Mouse (Mus musculus) telencephalon, adult 2 months (tissue): ENCODE measurements around the gene Umps.

Source experiments
- DNase-seq: peaks from one replicate; pipeline ENCODE4 v3.0.0-alpha.2; 2011; ENCODE audit warnings: low read depth, low spot score

The Umps gene

DNA sequence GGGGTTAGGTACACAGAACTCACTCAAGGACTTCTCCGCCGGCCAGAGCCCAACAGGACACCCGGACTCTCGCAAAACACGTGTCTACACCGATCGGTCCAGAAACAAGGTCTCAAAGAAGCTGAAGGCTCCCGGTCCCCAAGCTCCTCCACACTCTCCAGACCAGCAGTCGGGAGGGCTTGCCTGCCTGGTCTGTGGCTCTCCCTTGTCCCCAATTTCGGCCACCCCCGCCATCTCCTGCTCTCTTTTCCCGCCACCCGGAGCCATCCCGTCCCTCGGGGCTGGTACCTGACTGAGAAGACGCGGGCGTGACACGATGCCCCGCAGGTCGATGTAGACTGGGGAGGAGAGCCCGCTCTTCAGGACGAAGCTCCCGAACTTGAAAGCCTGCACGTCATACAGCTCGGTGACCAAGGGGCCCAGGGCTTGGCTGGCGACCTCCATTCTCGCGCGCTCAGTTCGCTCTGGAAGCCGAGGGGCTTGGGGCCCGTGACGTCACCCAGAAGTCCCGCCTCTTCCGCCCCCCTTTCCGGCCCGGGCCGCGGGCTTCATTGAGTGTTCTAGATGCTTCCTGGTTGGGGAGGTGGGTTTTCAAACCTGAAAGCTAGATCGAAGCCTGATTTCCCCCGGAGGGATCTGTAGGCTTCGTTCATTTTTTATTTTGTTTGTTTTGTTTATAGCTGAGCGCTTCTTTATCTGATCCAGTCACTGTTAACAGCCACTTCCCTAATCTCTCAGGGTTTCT is at the start of gene Umps:
TSS of gene Umps (minus strand) at position 501 of the 745 bp plus-strand sequence.
- DNase-seq, result peak; percentile 38

DNA sequence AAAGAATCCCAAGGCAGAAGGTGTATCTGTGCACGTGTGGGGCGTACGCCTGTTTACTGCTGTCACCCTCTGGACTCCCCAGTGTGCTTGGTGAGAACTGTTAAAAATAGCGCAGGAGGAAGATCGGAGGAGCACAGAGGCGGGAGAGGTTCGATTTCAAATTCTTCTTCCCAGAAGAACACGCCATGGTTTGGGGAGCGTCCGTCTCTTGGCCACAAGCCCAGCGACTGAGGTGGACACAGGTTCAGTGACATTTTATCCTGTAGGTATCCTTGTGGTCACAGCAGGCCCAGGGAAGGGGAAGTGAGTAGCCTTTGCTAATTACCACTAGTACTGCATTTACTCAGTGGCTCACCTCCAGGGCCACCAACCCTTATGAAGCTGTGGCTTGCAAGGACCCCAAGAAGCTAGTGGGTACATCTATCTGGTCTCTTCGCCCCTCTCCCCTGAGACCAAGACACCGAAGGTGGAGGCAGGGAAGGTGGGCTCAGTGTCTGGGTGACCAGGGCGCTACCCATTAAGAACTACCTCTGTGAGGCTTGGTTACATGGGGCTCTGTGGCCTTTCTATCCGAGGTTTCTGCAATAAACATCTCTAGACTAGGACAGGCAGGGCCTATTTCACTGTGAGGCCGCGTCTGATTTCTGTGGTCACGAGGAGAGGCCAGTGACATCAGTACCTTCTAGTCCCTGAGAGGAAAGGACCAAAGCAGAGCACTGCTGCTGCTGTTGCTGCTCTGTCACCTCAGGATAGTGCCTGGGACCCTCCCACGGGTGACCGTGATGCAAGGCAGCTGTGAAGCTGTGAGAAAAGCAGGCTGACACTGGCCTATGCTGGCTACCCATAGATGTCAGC is 45.4 kb upstream of the Umps start:
- no peak for DNase-seq

DNA sequence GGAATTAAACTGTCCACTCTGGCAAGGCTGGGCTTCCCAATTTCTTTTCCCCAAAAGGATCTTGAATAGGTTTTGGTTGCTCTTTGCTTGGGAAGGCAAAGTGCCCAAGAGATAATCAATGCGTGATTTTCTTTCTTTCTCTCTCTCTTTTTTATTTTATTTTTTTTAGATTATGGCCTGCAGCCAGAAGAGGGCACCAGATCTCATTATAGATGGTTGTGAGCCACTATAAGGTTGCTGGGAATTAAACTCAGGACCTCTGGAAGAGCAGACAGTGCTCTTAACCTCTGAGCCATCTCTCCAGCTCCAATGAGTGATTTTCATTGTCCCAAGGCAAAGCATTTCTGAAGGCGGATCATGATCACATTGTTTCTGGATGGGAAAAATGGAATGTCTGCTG is 42.7 kb upstream of the Umps start:
- DNase-seq, result no peak

DNA sequence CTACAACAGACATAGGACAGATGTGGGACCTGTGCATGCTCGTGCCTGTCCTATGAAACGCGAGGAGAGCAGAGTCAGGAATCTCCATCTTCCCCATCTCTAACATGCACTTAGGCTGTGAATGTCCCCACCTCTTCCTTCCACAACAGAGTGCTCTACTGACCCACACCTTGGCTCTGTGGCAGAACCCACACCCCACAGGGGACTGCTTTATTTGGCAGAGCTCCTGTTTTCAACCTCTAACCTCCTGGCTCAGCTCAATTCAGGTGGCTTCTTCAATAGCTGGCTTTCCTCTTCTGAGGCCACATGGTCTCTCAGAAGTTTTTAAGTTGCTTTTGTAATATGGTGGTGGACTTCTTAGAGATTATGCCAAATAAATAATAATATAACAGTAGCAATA is 39.1 kb upstream of the Umps start:
- no peak for DNase-seq

DNA sequence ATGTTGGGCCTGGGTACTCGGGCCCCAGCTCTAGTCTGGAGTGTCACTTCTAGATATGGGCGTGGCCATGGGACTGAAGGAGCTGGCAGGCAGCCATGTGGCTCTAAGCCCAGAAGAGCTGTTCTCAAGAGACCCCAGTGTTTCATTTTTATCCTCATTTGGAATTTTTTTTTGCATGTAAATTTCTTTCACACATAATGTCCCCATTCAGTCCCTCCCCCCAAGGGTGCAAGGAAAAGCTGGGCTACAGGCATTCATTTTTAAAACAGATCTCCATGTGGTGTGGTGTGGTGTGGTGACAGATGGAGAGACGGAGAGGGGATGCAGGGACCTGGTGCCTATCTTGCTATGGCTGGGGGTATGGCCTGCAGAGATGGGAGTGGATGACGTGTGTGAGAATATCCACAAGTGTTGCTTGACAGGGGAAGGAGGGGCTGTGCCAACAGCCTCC is 37.3 kb upstream of the Umps start:
- DNase-seq, result peak; percentile 22

DNA sequence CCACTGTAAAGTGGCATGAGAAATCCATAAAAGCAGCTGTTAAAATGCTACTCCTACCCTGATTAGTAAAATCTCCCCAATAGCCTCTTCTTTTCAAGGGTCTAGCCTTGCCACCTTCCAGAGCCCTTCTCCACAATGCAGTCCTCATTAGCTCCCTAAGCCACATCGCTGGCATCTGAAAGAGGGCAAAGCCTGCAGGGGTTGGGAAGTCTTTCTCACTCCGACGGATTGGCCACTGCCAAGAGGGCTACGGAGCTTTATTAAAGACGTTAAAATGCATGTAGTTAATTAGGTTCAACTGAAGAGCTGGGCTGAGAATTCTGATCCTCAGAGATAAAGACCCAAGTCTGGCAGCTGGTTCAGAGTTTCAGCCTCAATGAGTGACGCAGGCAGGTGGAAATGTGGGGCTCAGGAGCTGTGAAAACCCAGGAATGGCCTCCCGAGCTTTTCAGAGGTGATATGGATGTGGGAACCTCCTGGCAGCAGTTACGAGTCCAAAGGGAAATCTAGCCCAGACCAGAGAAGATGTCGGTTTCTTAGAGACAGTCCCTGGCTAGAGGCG is 36.8 kb upstream of the Umps start:
- DNase-seq, result no peak

DNA sequence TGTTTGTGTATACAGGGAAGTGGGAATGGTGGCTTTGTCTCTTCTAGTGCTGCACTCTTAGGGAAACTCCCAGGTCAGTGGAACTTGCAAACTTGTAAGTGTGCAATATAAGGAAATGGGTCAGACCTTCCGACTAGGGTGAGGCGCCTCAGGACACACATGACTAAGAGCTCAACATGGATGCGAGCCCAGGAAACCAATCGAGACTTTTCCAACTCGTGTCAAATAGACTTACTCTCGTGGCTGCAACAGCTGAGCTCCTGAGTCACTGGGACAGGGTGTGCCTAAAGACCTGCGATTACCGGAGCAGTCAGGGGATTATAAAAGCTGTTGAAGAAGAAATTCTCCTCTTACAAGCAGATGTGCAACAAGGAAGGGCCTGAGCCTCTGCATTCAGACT is 33.9 kb upstream of the Umps start:
- DNase-seq, result no peak

DNA sequence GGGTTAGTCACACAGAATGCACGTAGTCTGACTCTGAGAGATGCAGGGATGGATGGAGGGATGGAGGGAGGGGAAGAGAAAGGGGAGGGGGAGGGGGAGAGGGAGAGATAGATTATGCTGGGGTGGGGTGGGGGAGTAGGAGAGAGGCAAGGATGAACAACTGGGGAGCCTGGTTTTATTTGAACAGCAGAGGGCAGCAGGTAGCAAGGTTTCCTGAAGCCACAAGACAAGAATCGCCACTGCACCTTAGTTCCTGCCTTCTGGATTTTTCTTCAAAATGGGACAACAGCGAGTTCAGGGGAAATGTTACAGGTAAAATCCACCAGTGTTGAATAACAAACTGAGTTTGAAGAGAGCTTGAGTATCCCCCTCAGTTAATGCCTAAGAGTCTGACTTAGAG is 32.5 kb upstream of the Umps start:
- no peak for DNase-seq

DNA sequence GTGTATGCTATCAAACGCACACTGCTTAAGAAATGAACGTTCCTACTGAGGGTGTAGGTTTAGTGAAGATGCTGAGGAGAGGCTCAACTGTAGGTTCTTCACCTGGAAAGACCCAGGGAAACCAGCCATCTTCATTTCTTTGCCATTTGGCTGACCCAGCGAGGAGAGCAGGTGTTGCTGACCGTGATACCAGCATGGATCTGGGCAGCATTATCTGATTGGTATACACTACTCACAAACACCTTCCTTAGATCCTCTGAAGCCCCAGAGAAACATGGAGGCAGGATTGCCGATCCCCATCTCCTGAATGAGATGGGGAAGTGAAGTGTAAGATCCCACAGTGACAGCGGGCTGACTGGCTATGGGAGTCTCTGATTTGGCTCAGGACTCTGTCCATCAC is 31.2 kb upstream of the Umps start:
- DNase-seq, result no peak

DNA sequence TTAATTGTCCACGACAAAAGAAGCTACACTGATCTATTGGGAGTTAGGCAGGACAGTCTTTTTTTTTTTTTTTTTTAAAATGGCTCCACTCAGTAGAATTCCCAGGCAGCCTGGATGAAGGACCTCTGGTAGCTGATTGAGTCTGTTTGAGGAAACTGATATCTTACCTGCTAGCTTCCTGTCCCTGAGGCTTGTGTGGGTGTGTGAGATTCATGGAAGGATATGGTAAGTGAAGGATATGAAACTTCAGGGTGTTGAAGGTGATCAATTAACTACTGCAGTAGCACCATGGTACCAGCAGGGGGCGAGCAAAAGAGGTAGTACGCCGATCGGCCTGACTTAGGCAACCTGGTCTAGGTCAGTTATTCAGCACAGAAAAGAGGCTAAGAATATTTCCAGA is 29.2 kb upstream of the Umps start:
- no peak for DNase-seq

DNA sequence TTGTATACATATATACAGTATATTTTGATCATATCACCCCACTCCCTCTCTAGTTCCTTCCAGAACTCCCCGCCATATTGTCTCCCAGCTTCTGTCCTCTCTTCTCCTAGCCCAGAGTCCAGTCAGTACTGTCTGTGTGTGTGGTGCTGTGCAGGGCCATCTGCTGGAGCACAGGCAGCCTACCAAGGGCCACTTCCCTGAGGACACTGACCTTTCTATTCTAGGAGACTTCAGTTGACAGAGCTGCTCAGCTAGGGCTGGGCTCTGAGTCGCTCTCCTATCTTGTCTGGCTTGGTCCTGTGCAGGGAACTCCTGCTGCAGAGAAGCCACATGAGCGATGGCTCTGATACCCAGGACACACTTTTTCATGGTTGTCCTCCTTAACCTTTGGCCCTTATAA is 28.7 kb upstream of the Umps start:
- no peak for DNase-seq

DNA sequence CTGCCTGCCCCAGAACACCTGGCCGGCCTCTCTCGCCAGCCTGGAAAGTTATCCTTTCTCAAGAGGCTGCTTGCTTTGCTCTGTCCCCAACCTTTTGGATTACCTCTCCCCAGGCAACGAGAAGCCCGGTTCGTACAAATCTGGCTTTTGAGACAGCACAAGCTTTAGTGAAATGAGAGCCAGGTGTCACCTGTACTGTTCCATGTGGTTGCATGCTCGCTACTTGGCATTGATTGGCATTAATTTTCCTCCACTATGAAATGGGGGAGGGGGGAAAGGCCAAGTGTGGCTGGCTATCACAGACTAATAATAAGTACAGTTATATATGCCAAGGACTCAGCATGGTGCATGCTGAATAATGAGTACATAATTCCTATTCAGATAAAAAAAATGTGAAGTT is 27.5 kb upstream of the Umps start:
- DNase-seq, result no peak

DNA sequence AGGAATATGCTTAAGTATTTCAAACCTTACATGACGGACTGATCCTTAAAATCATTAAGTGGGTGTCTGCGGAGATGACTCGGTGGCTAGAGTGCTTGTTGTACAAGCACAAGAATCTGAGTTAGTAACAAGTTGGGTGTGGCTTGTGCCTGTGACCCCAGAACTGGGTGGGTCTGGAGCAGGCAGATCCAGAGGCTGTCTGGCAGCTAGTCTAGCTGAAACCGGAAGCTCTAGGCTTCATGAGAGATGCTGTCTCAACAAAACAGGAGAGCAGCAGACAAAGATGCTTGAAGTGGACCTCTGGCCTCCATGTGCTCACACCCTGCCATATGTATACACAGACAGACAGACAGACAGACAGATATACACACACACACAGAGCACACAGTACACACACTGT is 23.9 kb upstream of the Umps start:
- DNase-seq, result no peak

DNA sequence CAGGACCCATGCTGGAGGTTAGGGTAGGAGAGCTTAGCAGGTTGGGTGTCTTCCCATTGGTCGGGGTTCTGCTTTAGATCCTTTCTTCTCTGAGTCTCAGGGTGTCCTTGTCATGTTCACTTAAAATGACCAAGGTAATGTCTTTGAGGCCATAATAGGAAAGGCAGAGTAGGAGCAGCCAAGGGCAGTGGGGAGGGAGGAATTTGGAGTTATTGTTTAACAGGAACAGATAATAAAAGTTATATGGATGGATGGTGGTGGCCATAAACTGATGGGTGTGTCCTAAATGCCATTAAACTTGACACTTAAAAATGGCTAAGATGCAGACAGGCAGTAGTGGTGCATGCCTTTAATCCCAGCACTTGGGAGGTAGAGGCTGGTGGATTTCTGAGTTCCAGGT is 22.3 kb upstream of the Umps start:
- no peak for DNase-seq

DNA sequence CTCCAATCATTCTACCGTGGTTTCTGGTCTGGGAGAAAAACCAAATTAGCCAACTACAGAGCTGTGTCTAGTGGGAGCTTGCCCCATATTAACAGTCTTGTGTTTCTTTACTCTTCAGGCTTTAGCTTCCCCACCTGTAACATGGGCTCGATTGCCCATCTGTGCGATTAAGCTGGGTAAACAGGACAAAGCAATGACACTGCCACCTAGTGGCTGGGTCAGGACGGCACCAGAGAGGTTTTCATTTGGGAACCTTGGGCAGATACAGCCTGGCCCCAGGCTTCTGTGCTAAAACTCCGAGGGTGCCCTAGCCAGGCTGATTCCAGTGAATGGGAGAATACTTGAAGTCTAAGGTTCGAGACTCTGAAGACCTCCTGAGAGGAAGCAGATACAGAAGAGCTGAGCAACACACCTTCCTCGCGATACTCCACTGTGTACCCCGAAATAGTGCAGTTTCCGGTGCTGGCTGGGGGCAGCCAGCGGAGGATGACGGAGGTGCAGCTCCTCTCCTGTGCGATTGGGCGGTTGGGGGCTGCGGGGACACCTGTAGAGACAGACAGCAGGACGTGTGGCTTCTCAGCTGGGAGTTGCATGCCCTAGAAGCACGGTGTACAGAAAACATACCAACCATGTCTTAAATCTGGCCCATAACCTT is 21.6 kb upstream of the Umps start:
- no peak for DNase-seq

DNA sequence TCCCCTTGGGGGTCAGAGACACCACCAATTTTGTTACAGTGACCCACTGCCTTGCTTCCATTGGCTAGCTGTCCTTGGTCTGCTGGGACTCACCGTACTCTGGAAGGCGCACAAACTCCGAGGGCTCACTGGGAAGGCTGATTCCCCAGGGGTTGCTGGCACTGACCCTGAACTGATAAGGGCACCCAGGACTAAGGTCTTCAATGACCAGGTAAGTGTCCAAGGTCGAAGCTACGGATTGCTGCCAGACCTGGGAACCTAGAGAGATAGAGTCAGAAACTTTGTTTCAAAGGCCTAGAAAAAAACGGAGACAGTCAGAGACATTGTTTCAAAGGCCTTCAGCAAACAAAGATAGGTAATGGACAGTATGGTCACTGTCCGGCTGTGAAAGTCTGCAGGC is 20.2 kb upstream of the Umps start:
- no peak for DNase-seq

DNA sequence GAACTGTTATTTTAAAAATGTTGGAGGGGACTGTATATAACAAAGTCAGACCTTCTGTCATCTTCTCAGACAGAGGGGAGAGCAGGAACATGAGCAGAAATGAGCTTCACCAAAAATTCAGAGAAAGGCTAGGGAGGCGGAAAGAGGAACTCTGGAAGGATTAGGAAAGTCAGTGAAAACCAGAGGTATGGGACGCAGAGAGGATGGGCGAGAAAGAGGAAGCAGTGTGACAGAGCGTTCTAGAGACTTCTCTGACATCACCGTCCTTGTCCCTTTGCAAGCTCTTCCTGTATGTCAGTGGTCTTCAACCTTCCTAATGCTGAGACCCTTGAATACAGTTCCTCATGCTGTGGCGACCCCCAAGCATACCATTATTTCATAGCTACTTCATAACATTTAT is 18.5 kb upstream of the Umps start:
- DNase-seq, result no peak

DNA sequence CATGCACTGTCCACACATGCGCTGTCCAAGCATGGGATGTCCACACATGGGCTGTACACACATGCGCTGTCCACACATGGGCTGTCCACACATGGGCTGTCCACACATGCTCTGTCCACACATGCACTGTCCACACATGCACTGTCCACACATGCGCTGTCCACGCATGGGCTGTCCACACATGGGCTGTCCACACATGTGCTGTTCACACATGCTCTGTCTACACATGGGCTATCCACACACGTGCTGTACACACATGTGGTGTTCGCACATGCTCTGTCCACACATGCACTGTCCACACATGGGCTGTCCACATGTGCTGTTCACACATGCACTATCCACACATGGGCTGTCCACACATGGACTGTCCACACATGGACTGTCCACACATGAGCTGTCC is 16.9 kb upstream of the Umps start:
- no peak for DNase-seq

DNA sequence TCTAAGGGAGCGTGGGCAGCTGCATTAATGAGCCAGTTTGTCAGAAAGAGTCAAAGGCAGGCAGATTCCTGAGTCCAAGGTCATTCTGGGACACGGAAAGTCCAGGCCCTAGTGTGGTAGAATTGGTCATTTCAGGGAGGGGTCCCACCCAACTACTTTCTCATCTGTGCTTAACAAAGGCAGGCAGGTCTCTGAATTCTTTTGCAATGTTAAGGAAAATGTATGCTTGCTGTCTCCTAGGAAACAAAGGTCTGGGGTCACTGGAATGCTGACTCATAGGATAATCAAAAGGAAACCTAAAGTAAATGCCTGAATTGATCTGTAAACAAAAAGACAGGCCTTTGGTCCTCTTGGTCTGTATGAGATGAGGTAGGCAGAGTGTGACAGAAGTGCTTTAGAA is 13.0 kb upstream of the Umps start:
- DNase-seq, result no peak

DNA sequence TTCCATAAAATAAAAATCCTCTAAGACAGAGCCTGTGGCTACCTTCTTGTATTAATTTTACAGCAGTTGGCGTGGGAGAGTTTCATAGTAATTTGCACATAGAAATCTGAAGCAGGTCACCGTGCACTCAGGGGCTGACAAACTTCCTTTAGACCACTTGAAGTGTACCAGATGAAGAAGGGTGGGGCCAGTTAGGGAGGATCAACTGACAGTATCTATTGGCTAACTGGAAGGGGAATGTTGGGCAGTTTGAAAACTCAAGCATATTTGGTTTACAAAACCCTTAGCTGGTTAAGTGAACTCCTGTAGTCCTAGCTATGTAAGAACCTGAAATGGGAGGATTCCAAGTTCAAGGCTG is 424 bp upstream of the Umps start:
- no peak for DNase-seq

DNA sequence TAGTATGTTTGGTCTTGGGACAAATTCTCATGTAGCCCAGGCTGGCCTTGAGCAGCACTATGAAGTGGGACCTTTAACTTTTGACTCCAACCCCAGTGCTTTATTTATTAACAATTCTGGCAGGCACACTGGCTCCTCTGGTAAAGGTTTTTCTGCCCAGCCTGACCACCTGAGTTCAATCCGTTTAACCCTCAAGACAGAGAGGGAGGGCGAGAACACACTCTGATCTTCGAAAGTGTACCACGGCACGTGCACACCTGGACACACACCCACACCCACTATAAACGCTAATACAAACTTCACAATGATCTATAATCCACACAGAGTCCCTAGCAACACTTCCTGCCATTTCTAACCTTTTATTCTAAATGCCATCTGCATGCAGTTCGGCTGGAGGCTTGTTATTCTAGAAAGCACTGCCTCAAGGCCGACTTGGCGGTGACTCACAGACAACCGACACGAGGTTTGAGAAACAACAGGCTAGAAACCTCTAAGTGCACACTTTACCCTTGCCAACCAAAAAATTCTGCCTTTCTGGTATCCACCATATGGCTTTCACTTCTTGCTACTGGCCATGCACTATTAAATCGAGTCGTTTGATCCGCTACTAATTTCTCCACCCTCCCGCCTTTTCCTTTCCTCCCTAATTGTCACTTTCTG is 830 bp downstream of the Umps start:
- no peak for DNase-seq

DNA sequence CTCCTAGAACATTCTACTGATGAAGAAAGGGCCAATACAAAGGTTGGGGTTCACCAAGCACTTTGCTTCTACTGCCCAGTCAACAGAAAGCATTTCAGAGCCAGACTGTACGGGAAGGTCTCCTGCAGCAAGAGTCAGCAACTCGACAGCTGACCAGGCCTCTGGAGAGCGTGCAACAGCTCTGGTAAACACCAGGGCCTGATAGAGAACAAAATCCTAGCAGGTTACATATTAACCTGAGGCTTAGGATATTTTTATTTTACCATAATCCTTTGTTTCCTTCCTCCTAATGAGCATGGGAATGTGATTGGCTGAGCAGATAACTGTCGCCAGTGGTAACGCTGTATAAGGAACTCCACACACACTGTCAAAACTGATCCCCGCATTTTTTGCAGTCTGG is 3.3 kb downstream of the Umps start:
- DNase-seq, result no peak
